Mouse (Mus musculus) cortical plate, adult 2 months (tissue): ENCODE measurements at regions not wholly inside any gene's neighbourhood (a gene's known extent, or its start where the extent isn't known, plus 50 kb on each side); places are given as distances from the start of the nearest gene placed in this dataset.

ENCODE experiments used
- CTCF ChIP-seq: fragments of 200-500 bp; IDR thresholded peaks from 2 replicates; pipeline ENCODE4 v1.5.1; 2011; ENCODE audit warnings: mild to moderate bottlenecking, control low read depth, low read length; ENCODE audit not compliant: insufficient read depth; ENCODE audit errors: extremely low read depth
- POLR2A ChIP-seq: fragments of 200-500 bp; IDR thresholded peaks from 2 replicates; pipeline ENCODE4 v1.6.1; 2011; ENCODE audit warnings: mild to moderate bottlenecking, low read length, control low read depth; ENCODE audit not compliant: insufficient read depth; ENCODE audit errors: extremely low read depth

DNA sequence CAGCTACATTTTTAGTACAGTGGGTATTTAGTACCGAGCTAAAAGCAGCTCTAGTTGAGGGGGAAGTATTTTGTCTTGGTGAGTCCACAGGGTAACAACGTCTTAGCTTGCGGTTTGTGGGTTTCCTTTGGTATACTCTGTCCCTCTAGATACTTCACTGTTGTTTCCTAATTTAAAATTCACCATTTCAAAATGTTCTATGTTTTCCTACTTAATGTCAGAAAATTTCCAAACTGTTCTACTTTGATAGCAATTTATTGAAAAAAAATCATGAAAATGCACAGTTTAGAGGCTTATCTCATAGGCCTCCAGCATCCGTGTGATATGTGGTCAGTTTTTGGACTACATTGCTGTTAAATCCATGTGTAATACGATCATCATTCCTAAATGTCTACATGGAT is 238.0 kb upstream of the Cited2 start:
- TF ChIP-seq CTCF (no peak), POLR2A (no peak)
